Mouse (Mus musculus) hindbrain, embryonic 14.5 days (tissue): Measurements from ENCODE around the gene Pdzd9. TPM values are rescaled to one million over a fixed set of nuclear protein-coding genes. Genes with fewer than 3 reads are reported as not detected.

Experiments
- ATAC-seq: fragments of 200-750 bp; cut with Nextera tagmentation; 2 replicates; pipeline ENCODE4 v1.8.0; 2017; ENCODE audit warnings: moderate number of reproducible peaks, mild to moderate bottlenecking, moderate TSS enrichment, moderate library complexity; ENCODE audit not compliant: low FRiP score
- DNase-seq: peaks from one replicate; pipeline ENCODE4 v3.0.0-alpha.2; 2015; ENCODE audit warnings: low spot score
- H3K27ac ChIP-seq: fragments of 300-500 bp; sonication (generic); 2 replicates; pipeline ENCODE4 v1.5.1; 2014; ENCODE audit warnings: mild to moderate bottlenecking, moderate library complexity
- H3K27me3 ChIP-seq: fragments of 300-500 bp; sonication (generic); 2 replicates; pipeline ENCODE4 v1.6.1; 2014; ENCODE audit warnings: mild to moderate bottlenecking, low read length, mixed read lengths; ENCODE audit not compliant: control insufficient read depth, insufficient read depth
- H3K36me3 ChIP-seq: fragments of 300-500 bp; sonication (generic); replicated peaks from 2 replicates; pipeline ENCODE4 v1.6.1; 2014; ENCODE audit not compliant: control insufficient read depth, insufficient read depth
- H3K4me1 ChIP-seq: fragments of 300-500 bp; sonication (generic); replicated peaks from 2 replicates; pipeline ENCODE4 v1.6.1; 2014; ENCODE audit warnings: antibody characterized with exemption, low read length, mixed read lengths; ENCODE audit not compliant: control insufficient read depth, insufficient read depth
- H3K4me2 ChIP-seq: fragments of 300-500 bp; sonication (generic); replicated peaks from 2 replicates; pipeline ENCODE4 v1.6.1; 2014; ENCODE audit warnings: mild to moderate bottlenecking, moderate library complexity
- H3K4me3 ChIP-seq: fragments of 300-500 bp; sonication (generic); replicated peaks from 2 replicates; pipeline ENCODE4 v1.5.1; 2014; ENCODE audit warnings: mild to moderate bottlenecking, low read length
- H3K9ac ChIP-seq: fragments of 300-500 bp; sonication (generic); 2 replicates; pipeline ENCODE4 v1.6.1; 2014
- H3K9me3 ChIP-seq: fragments of 300-500 bp; sonication (generic); 2 replicates; pipeline ENCODE4 v1.6.1; 2016; ENCODE audit warnings: low read length; ENCODE audit not compliant: control insufficient read depth
- WGBS: fragments of 180-500 bp; shearing (Covaris S2); extraction: QIAGEN DNeasy Blood & Tissue Kit; methylation state at CpG from one replicate; pipeline ENCODE4 v1.1.7; 2014; 5-methylcytosine and 5-hydroxymethylcytosine counted together
- polyA plus RNA-seq: library from polyadenylated mRNA; unstranded; fragments of >200 nt; fragmentation: Nextera tagmentation; extraction: Ambion mirVana; gene quantifications from 2 replicates; pipeline ENCODE4 v1.2.1, GENCODE M21; 2014

Pdzd9 gene
- polyA plus RNA-seq, 1 experiment from 2014 or later = 0.76 TPM

- WGBS = 22% methylated on average over 6 of the region's 6 CpGs
- DNase-seq (no peak), ATAC-seq (no peak)
- no peak overlapping the region for H3K27ac ChIP-seq
- H3K9me3 ChIP-seq = no peaks in the 10 kb centered on the region
- H3K4me1 ChIP-seq = no peaks in the 10 kb centered on the region
- peaks cover 7% of the 10 kb centered on the region for H3K36me3 ChIP-seq
- no peak overlapping the region for H3K9ac ChIP-seq
- H3K27me3 ChIP-seq = no peaks in the 10 kb centered on the region
- H3K4me2 ChIP-seq = no peak overlapping the region
- H3K4me3 ChIP-seq = no peak overlapping the region
Observed at GRCm38 (mm10) chr7:120695196-120695595, 25.1 kb upstream of the Pdzd9 start.

DNA sequence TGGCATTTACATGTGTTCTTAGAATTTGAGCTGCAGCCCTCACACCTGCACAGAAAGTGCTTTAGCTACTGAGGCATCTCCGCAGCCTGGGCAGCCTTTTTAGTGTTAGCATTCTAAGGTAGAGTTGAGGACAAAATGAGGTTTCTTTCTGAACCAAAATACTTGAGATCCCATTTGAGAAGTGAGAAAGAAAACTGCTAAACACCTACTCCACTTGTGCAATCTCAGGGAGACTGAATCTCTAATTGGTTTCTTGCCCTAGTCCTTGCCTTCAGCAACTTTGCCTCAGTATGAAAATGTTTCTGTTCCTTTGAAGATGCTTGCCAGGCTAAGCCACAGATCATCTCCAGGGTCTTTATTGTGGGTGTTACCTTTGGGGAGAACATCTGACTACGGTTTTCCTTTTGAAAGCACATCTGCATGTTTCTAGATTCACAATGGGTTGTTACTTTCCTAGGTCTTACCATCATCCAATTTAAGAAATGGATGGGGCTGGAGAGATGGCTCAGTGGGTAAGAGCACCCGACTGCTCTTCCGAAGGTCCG, 23.8 kb upstream of the Pdzd9 start:
- Histone ChIP-seq H3K36me3 (peaks cover 7% of the 10 kb centered on the region), H3K4me2 (no peak overlapping the region), H3K4me3 (no peak overlapping the region), H3K9me3 (no peaks in the 10 kb centered on the region), H3K9ac (no peak overlapping the region), H3K27ac (no peak overlapping the region), H3K27me3 (no peaks in the 10 kb centered on the region), H3K4me1 (no peaks in the 10 kb centered on the region)
- DNase-seq = no peak
- over 99% methylated on average over 5 of the region's 5 CpGs for WGBS
- ATAC-seq = no peak

GRCm38 (mm10) chr7:120690634-120691033, 20.5 kb upstream of the Pdzd9 start:
- H3K4me1 ChIP-seq = 0 out of 2 replicates have a peak, but pooled peaks cover 2% of the 10 kb centered on the region
- no peak overlapping the region for H3K9ac ChIP-seq
- H3K27me3 ChIP-seq = no peaks in the 10 kb centered on the region
- no peaks in the 10 kb centered on the region for H3K9me3 ChIP-seq
- H3K27ac ChIP-seq = no peak overlapping the region
- no peak overlapping the region for H3K4me2 ChIP-seq
- no peak overlapping the region for H3K4me3 ChIP-seq
- peaks cover 7% of the 10 kb centered on the region for H3K36me3 ChIP-seq
- DNase-seq (no peak), ATAC-seq (no peak)
- WGBS = 71% methylated on average over 4 of the region's 4 CpGs

- H3K9me3 ChIP-seq = no peaks in the 10 kb centered on the region
- no peak overlapping the region for H3K27ac ChIP-seq
- no peaks in the 10 kb centered on the region; the same call in 1 of the 2 replicates for H3K36me3 ChIP-seq
- no peaks in the 10 kb centered on the region for H3K27me3 ChIP-seq
- H3K4me3 ChIP-seq = no peak overlapping the region
- ATAC-seq (no peak), DNase-seq (no peak)
- no peak overlapping the region for H3K4me2 ChIP-seq
- 81% methylated on average over 6 of the region's 6 CpGs for WGBS
- H3K4me1 ChIP-seq = peaks cover 12% of the 10 kb centered on the region; the same call in 1 of the 2 replicates
- no peak overlapping the region for H3K9ac ChIP-seq
Observed at GRCm38 (mm10) chr7:120685227-120685626, 15.1 kb upstream of the Pdzd9 start.

DNA sequence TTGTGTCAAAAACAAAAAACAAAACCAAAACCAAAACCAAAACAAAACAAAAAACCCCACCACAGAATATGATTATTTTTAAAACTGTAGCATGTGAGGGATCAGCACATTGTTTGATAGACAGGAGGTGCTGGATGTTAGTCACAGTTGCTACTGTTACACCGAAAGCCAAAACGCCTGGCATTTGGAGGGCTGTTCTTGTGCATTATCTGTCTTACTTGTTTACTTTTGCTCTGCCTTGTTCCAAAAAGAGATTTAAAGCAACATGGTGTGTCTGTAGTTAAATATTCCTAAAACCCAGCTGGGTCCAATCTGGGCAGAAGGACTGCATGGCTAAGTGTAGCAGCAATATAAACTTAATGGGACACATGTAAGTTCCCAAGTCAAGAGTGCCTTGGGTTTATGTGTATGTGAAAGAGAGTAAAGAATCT, 14.6 kb upstream of the Pdzd9 start:
- Histone ChIP-seq H3K27me3 (no peaks in the 10 kb centered on the region), H3K4me3 (no peak overlapping the region), H3K9me3 (no peaks in the 10 kb centered on the region), H3K27ac (no peak overlapping the region), H3K4me2 (no peak overlapping the region), H3K9ac (no peak overlapping the region), H3K4me1 (peaks cover 16% of the 10 kb centered on the region), H3K36me3 (no peaks in the 10 kb centered on the region; the same call in 1 of the 2 replicates)
- DNase-seq (no peak), ATAC-seq (no peak)
- WGBS = 91% methylated on average over 2 of the region's 2 CpGs

GRCm38 (mm10) chr7:120682002-120682401, 11.9 kb upstream of the Pdzd9 start:
- WGBS = 83% methylated on average over 4 of the region's 4 CpGs

GRCm38 (mm10) chr7:120679023-120679422, 8.9 kb upstream of the Pdzd9 start:
- Histone ChIP-seq H3K4me3 (peak overlapping the region; percentile 95), H3K9me3 (no peaks in the 10 kb centered on the region), H3K27me3 (no peaks in the 10 kb centered on the region), H3K36me3 (no peaks in the 10 kb centered on the region), H3K4me1 (peaks cover 35% of the 10 kb centered on the region), H3K4me2 (peak overlapping the region; percentile 78), H3K27ac (no peak overlapping the region), H3K9ac (peak overlapping the region; percentile 89)
- DNase-seq (no peak), ATAC-seq (no peak)
- WGBS = 57% methylated on average over 8 of the region's 8 CpGs

More at GRCm38 (mm10) chr7:120682002-120682401, 11.9 kb upstream of the Pdzd9 start:
- Histone ChIP-seq H3K36me3 (no peaks in the 10 kb centered on the region; the same call in 1 of the 2 replicates), H3K27me3 (no peaks in the 10 kb centered on the region), H3K9ac (no peak overlapping the region), H3K4me3 (no peak overlapping the region), H3K4me2 (no peak overlapping the region), H3K4me1 (peaks cover 35% of the 10 kb centered on the region), H3K9me3 (no peaks in the 10 kb centered on the region), H3K27ac (no peak overlapping the region)
- no peak for DNase-seq
- ATAC-seq = no peak

DNA sequence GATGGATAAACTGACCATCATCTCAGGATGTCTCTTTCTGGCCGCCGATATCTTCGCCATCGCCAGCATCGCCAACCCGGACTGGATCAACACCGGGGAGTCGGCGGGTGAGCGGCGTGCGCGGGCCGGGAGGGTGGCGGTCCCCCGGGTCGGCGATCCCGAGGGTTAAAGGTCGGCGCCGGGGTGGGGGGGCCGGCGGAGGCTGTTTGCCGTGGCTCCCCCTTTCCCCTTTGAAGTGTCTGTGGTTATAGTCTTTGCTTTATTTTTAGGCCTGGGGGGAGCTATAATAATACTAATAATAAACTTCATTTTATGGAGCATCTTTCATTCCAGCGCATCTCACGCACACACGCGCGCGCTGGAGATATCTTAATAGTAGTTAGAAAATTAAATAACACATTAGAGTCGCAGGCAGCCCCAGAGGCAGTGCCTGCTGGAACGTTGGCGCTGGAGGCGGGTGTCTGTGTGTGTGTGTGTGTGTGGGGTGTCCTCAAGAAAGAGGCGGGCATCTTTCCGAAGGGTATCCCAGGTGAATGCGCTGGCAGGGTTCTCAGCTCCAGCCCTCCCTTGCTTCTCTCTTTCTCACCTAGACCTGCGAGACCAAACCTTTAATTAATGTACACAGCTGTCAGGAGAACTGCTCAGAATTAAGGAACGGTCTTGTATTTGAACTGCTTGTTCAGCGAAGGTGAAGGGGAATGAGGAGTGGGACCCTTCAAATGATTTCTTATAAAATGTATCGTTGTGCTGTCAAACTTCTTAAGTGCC, 7.8 kb upstream of the Pdzd9 start:
- Histone ChIP-seq H3K4me3 (peak overlapping the region; percentile 95), H3K27me3 (no peaks in the 10 kb centered on the region), H3K9me3 (no peaks in the 10 kb centered on the region), H3K9ac (peak overlapping the region; percentile 89), H3K36me3 (no peaks in the 10 kb centered on the region), H3K4me1 (peaks cover 35% of the 10 kb centered on the region), H3K27ac (peak overlapping the region; percentile 77), H3K4me2 (peak overlapping the region; percentile 78)
- WGBS = 1% methylated on average over 42 of the region's 42 CpGs
- DNase-seq = peak; percentile 52
- peak; percentile 76 for ATAC-seq

DNA sequence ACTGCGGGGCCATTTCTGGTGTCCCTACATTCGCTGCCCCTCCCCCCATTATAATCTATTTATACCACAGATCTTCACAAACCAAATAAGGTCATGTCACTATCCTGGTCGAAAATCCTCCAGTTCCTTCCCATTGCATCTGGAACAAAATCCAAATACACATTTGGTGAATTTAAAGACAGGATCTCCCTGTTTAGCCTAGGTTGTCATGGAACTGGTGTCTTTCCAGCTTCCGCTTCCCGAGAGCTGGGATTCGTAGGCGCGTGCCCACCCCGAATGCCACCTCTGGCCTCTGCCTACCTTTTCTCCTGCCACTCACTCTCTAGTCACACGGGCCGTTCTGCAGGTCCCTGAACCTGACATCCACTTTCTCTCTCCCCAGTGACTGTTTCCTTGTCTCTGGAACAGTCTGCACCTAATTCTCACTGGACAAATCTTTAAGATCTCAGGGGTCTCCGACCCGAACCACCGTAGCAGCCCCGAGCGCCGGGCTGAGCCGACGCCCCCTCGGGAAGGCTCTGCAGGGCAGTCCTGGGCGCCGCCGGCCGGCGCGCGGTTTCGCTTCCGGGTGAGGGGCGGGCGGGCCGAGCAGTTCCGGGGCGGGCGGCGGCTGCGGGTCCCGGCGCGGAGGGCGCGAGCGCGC, 7.0 kb upstream of the Pdzd9 start, which contains the start of gene Mosmo:
Gene Mosmo (plus strand): TSS at position 618 of the 643 bp plus-strand sequence.
- Histone ChIP-seq H3K4me2 (peak within 1 kb of the TSS; percentile 78), H3K36me3 (no peaks in the 10 kb centered on the region), H3K27me3 (no peaks in the 10 kb centered on the region), H3K9ac (peak within 1 kb of the TSS; percentile 89), H3K4me3 (peak within 1 kb of the TSS; percentile 95), H3K4me1 (peaks cover 35% of the 10 kb centered on the region), H3K9me3 (no peaks in the 10 kb centered on the region), H3K27ac (peak within 1 kb of the TSS; percentile 77)
- WGBS = under 1% methylated on average over 44 of the region's 44 CpGs
- ATAC-seq (peak; percentile 96), DNase-seq (peak; percentile 80)
